Mouse (Mus musculus) forebrain, embryonic 13.5 days (tissue): Measurements from ENCODE around the gene Tmem176b. TPM values are rescaled to one million over a fixed set of nuclear protein-coding genes. Genes with fewer than 3 reads are reported as not detected.

ENCODE experiments used
- polyA plus RNA-seq: library from polyadenylated mRNA; unstranded; fragments of >200 nt; fragmentation: Nextera tagmentation; extraction: Ambion mirVana; gene quantifications from 2 replicates; pipeline ENCODE4 v1.2.1, GENCODE M21; 2015

Tmem176b gene
- polyA plus RNA-seq, 1 experiment from 2014 or later, result 97.6 TPM

Other genes with a start within 250 kb of the Tmem176b start
- 35.8 and 38.8 TPM in 2 replicates for gene Repin1, start 247.6 kb downstream of the Tmem176b start, polyA plus RNA-seq
- 1.7 TPM in 1 of 2 replicates, not detected in the other for gene Gm44965, start 247.6 kb downstream of the Tmem176b start, polyA plus RNA-seq
- gene Zfp775, start 239.4 kb downstream of the Tmem176b start, polyA plus RNA-seq, result 13.4 and 13.8 TPM in 2 replicates
- 3.1 and 5.4 TPM in 2 replicates for gene AI854703, start 214.7 kb downstream of the Tmem176b start, polyA plus RNA-seq
- 0.19 and 0.28 TPM in 2 replicates for gene Gimap8, start 194.3 kb downstream of the Tmem176b start, polyA plus RNA-seq
- 1.7 and 2.7 TPM in 2 replicates for gene Gimap9, start 165.4 kb downstream of the Tmem176b start, polyA plus RNA-seq
- gene Gimap4, start 156.9 kb downstream of the Tmem176b start, polyA plus RNA-seq, result 1.9 and 2.2 TPM in 2 replicates
- 4.8 and 5.1 TPM in 2 replicates for gene Gimap6, start 133.3 kb downstream of the Tmem176b start, polyA plus RNA-seq
- 0.70 and 0.71 TPM in 2 replicates for gene Gm28053, start 122.9 kb downstream of the Tmem176b start, polyA plus RNA-seq
- gene Gimap7, start 122.9 kb downstream of the Tmem176b start, polyA plus RNA-seq, result not detected in 2 replicates
- 3.4 and 4.1 TPM in 2 replicates for gene Gimap1, start 102.4 kb downstream of the Tmem176b start, polyA plus RNA-seq
- 0.91 and 1.1 TPM in 2 replicates for gene Gimap5, start 95.3 kb downstream of the Tmem176b start, polyA plus RNA-seq
- gene Gimap3, start 70.6 kb downstream of the Tmem176b start, polyA plus RNA-seq, result not detected in 2 replicates
- 10.9 and 15.0 TPM in 2 replicates for gene Tmem176a, start 577 bp downstream of the Tmem176b start, polyA plus RNA-seq
- gene Aoc1, start 31.4 kb upstream of the Tmem176b start, polyA plus RNA-seq, result not detected in 2 replicates
- not detected in 2 replicates for gene 1600015I10Rik, start 88.4 kb upstream of the Tmem176b start, polyA plus RNA-seq
- gene Doxl2, start 133.5 kb upstream of the Tmem176b start, polyA plus RNA-seq, result not detected in 2 replicates
- gene Svs1, start 145.4 kb upstream of the Tmem176b start, polyA plus RNA-seq, result not detected in 2 replicates
- gene Gpnmb, start 195.1 kb upstream of the Tmem176b start, polyA plus RNA-seq, result 0.19 and 0.24 TPM in 2 replicates
- 68.3 and 74.0 TPM in 2 replicates for gene Malsu1, start 232.3 kb upstream of the Tmem176b start, polyA plus RNA-seq